Mouse (Mus musculus) lung, postnatal 14 days (tissue): Measurements from ENCODE around the gene Chrne.

Source experiments
- DNase-seq: peaks from one replicate; pipeline ENCODE4 v3.0.0; 2021

Gene Chrne

GRCm38 (mm10) chr11:70619101-70619500 is at the start of gene Chrne:
TSS of gene Chrne (minus strand) at chr11:70619216.
- no peak for DNase-seq

- DNase-seq, result peak; percentile 73
Observed at GRCm38 (mm10) chr11:70668335-70668770, 49.3 kb upstream of the Chrne start.

- no peak for DNase-seq
Observed at GRCm38 (mm10) chr11:70667271-70668150, 48.5 kb upstream of the Chrne start.

- DNase-seq, result no peak
Observed at GRCm38 (mm10) chr11:70666687-70667086, 47.7 kb upstream of the Chrne start.

GRCm38 (mm10) chr11:70664741-70665140 is 45.7 kb upstream of the Chrne start:
- no peak for DNase-seq

- no peak for DNase-seq
Observed at GRCm38 (mm10) chr11:70663957-70664356, 44.9 kb upstream of the Chrne start.

GRCm38 (mm10) chr11:70663101-70663500 is 44.1 kb upstream of the Chrne start:
- no peak for DNase-seq

GRCm38 (mm10) chr11:70660571-70660970 is 41.6 kb upstream of the Chrne start:
- no peak for DNase-seq

- no peak for DNase-seq
Observed at GRCm38 (mm10) chr11:70658942-70659341, 39.9 kb upstream of the Chrne start.

- no peak for DNase-seq
Observed at GRCm38 (mm10) chr11:70658521-70658920, 39.5 kb upstream of the Chrne start.

GRCm38 (mm10) chr11:70657991-70658390 is 39.0 kb upstream of the Chrne start:
- DNase-seq, result no peak

GRCm38 (mm10) chr11:70657573-70657972 is 38.6 kb upstream of the Chrne start:
- no peak for DNase-seq

- DNase-seq, result no peak
Observed at GRCm38 (mm10) chr11:70656964-70657363, 37.9 kb upstream of the Chrne start, which contains the start of gene Eno3. TSS of gene Eno3 (plus strand) at chr11:70657202.

GRCm38 (mm10) chr11:70656456-70656927 is 37.5 kb upstream of the Chrne start:
- DNase-seq, result no peak

- DNase-seq, result peak; percentile 51
Observed at GRCm38 (mm10) chr11:70655571-70656455, 36.8 kb upstream of the Chrne start.

- DNase-seq, result peak; percentile 85
Observed at GRCm38 (mm10) chr11:70654923-70655570, 36.0 kb upstream of the Chrne start.

GRCm38 (mm10) chr11:70654198-70654922 is 35.3 kb upstream of the Chrne start, which contains the start of gene Pfn1:
TSS of gene Pfn1 (minus strand) at chr11:70654644.
- DNase-seq, result peak; percentile 81

GRCm38 (mm10) chr11:70653345-70654197 is 34.6 kb upstream of the Chrne start:
- DNase-seq, result peak; percentile 78

GRCm38 (mm10) chr11:70652884-70653344 is 33.9 kb upstream of the Chrne start:
- DNase-seq, result no peak

- DNase-seq, result no peak
Observed at GRCm38 (mm10) chr11:70652029-70652883, 33.2 kb upstream of the Chrne start.
